Mouse (Mus musculus) lung, postnatal 0 days (tissue): ENCODE results near the gene Dcaf12.

Source experiments
- CTCF ChIP-seq: IDR thresholded peaks from 2 replicates; pipeline ENCODE4 v1.5.1; 2016; ENCODE audit warnings: antibody characterized with exemption, mild to moderate bottlenecking
- EP300 ChIP-seq: IDR thresholded peaks from 2 replicates; pipeline ENCODE4 v1.6.1; 2016; ENCODE audit warnings: antibody characterized with exemption, mild to moderate bottlenecking, control low read depth

- TF ChIP-seq CTCF (no peak), EP300 (no peak)
These were observed 16.4 kb upstream of the Dcaf12 start for GRCm38 (mm10) chr4:41331085-41331484.
